Mouse (Mus musculus) CD8-positive naive resting alpha-beta T cell, adult 2 months (primary cell): ENCODE results near the gene Cipc.

Experiments used
- DNase-seq, 2 experiments: peaks; one replicate each; pipeline ENCODE4 v3.0.0; 2022; ENCODE audit warnings: low read depth in 2 of 2, low spot score in 2 of 2

The Cipc gene

GRCm38 (mm10) chr12:86931919-86932574, 14.8 kb upstream of the Cipc start:
- no peak for DNase-seq

- DNase-seq = no peak
These were observed 14.3 kb upstream of the Cipc start for GRCm38 (mm10) chr12:86932575-86932952.

GRCm38 (mm10) chr12:86934748-86935147, 12.1 kb upstream of the Cipc start:
- DNase-seq = no peak

DNA sequence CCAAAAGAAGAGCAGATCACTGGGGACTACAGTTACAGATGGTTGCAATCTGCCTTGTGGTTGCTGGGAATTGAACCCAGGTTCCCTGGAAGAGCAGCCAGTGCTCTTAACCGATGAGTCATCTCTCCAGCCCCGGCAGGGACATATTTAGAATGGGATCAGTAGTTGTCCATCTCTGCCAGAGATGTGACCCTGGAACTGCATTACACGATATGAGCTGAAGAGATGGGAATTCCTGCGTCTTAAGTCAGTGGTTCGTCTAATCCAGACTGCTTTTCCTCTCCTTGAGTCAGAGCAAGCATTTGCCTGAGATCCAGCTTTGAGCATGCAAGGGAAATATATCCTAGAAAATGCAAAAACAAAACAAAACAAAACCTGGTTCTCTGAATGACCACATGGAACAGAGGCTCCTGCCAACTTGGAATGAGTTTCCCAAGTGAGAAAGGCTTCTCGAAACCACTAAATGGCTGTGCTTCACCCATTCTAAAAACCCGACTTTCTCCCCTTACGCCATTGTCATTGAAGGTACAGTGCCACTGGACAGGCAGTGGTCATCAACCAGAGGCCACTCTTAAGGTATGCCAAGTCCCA, 11.1 kb upstream of the Cipc start:
- DNase-seq = no peak

GRCm38 (mm10) chr12:86936587-86937343, 10.1 kb upstream of the Cipc start:
- no peak for DNase-seq

- DNase-seq = no peak
These were observed 8.3 kb upstream of the Cipc start for GRCm38 (mm10) chr12:86938571-86938970.

- no peak for DNase-seq
These were observed 5.7 kb upstream of the Cipc start for GRCm38 (mm10) chr12:86941173-86941572.

GRCm38 (mm10) chr12:86941734-86942486, 4.9 kb upstream of the Cipc start:
- no peak for DNase-seq

- DNase-seq = no peak
These were observed 3.4 kb upstream of the Cipc start for GRCm38 (mm10) chr12:86943421-86943820.

DNA sequence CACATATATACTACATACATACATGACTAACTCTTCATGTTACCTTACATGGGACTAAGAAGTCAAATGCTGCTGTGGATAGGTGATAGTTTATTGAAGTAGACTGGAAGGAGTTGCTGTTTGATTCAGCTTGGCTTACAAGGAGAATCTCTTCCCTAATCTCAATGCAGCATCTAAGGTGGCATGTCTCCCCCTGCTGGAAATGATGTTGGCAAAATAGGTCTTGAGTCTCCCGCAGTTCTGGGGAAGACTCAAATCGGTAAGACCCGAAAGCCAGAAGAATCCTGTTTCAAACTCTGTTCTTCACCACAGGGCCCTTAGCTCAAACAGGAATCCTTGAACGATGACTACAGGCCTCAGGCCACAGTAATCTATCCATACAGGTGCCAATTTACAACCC, 1.7 kb upstream of the Cipc start:
- peak; percentile 45 to 76 for DNase-seq

DNA sequence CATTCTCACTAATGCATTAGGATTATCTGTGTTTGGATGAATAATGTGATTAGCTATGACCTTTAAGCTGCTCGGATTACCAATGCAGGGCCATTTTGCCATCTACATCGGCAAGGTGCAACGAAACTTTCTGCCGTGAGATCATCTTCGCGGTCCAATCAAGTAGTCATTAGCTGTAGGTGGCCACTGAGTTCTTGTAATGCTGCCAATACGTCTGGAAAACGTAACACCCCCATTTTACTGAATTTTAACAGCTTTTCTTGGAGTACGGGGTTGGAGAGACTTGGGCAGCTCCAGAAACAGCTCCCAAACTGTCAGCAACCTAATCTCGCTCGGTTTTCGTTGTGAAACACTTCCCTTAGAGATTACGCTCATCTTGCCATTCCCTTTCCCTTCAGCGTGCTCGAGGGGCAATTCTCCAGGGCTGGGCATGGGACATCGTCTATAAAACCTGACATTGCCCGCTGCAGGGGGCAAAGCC, 502 bp upstream of the Cipc start:
- no peak for DNase-seq

GRCm38 (mm10) chr12:86947681-86948401, 998 bp downstream of the Cipc start:
- DNase-seq = peak in 1 of 2 experiments; percentile 16

DNA sequence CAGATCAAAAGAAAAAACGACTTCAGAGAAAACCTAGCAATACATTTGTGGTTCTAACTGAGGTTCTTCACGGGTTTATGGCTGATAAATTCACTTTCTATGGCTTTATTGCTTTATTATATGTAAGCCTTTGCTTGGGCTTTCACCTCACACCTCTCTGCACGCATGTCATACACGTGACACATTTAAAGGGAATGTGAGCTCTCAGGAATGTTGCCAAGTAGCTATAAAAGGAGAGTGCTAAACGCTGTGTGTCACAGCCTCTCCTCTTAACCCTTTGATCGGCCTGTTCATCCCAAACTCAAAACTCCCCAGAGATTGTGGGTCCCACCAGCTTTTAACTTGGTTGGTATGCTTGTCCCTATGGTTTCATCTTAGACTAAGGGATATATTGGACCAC, 1.8 kb downstream of the Cipc start:
- DNase-seq = no peak

- DNase-seq = peak; percentile 51 to 57
These were observed 2.7 kb downstream of the Cipc start for GRCm38 (mm10) chr12:86949501-86949900.

GRCm38 (mm10) chr12:86950161-86950960, 3.5 kb downstream of the Cipc start:
- DNase-seq = peak; percentile 36 to 59

- no peak for DNase-seq
These were observed 4.1 kb downstream of the Cipc start for GRCm38 (mm10) chr12:86950961-86951360.

GRCm38 (mm10) chr12:86952331-86952850, 5.5 kb downstream of the Cipc start:
- no peak for DNase-seq

- DNase-seq = no peak
These were observed 9.1 kb downstream of the Cipc start for GRCm38 (mm10) chr12:86955894-86956293.

GRCm38 (mm10) chr12:86958558-86958957, 11.7 kb downstream of the Cipc start:
- DNase-seq = no peak

- DNase-seq = no peak
These were observed 12.8 kb downstream of the Cipc start for GRCm38 (mm10) chr12:86959661-86960060.
